Mouse (Mus musculus): ENCODE results near the gene Dop1b. TPM values are rescaled to one million over a fixed set of nuclear protein-coding genes. Genes with fewer than 3 reads are reported as not detected.

Gene Dop1b
- polyA plus RNA-seq, 2 experiments = 11.6 to 11.8 TPM

DNA sequence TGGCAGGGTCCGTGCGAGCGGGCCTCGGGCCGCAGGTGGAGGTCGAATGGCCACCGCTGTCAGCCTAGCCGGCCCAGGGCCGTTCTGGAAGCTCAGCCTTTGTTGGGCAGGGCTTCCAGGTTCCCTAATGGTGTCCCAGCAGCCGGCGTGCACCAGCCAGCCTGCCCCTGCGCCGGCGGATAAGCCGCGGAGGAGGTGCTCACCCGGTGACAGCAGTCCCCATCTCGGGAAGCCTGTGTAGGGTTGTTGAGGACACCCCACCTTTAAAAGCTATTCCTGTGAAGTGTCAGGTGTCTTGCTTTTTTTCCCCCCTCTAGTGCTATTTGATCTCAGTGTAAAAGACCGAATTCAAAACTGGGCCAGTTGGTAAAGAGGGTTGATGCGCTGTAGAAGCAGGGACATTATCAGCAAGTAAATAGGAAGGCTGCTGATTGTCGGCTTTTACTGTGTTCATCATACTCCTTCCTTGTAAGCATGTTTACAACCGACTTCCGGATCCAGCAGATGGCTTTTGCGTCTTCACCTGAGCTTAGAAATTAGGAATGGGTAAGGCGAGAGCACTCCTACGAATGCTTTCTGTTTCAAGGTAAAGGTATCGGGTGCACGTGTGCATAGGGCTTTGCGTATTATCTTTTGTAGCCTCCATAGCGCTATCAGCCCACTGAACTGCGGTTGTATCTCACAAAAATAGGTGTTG is 633 bp downstream of the Dop1b start:
- H3K4me2 ChIP-seq (ENCODE audit: low read depth) = peak overlapping the region; percentile 71
- peak overlapping the region; percentile 68 for H3K9ac ChIP-seq (replicated peaks)
- ATAC-seq (ENCODE audit: insufficient read depth) (peak; percentile 54), DNase-seq (ENCODE audit: low read depth in 3 of 3, low spot score in 3 of 3) (peak; percentile 31 to 43 (median 34))
- 5% methylated on average over 31 of the region's 31 CpGs for WGBS (ENCODE audit: insufficient replicate concordance)
- H3K4me3 ChIP-seq (ENCODE audit: insufficient read depth in 1 of 2, low read depth in 2 of 2, low read length in 2 of 2) = peak overlapping the region; percentile 60 to 66
- no peaks in the 10 kb centered on the region for H3K36me3 ChIP-seq (replicated peaks; ENCODE audit: control insufficient read depth, insufficient read depth, low read depth)
- no peaks in the 10 kb centered on the region for H3K9me3 ChIP-seq (ENCODE audit: control insufficient read depth, low read length)
- peak overlapping the region; percentile 35 for H3K27ac ChIP-seq
- peaks cover 18 to 33% of the 10 kb centered on the region in 2 experiments for H3K4me1 ChIP-seq (replicated peaks; ENCODE audit: control insufficient read depth in 2 of 2, insufficient read depth in 2 of 2, low read length in 1 of 2)
- H3K27me3 ChIP-seq (ENCODE audit: control insufficient read depth, insufficient read depth, low read length) = no peaks in the 10 kb centered on the region
- TF ChIP-seq CTCF (IDR thresholded peaks at IDR 0.05; ENCODE audit: low read depth) = no peak
- TF ChIP-seq EP300 (IDR thresholded peaks at IDR 0.05; ENCODE audit: low read depth) = no peak

DNA sequence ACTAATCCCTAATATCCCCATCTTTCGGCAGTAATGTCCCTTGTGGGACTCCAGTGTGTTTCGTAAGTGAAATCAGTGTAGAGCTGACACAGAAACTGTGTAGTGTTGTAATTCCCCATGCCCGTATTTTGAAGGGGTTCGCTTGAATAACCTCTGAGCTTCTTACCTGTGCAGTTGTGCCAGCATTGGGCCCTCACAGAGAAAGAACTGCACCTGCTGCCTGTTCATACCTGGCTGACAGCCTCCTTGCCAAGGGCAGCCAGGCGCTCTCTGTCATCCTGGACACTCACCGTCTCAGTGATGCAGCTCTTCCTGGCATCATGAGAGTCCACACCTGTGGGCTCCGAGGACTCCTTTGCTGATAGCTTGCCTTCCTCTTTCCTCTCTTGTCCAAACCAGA is 1.3 kb downstream of the Dop1b start:
- H3K9ac ChIP-seq (replicated peaks) = peak overlapping the region; percentile 68
- peak overlapping the region; percentile 71 for H3K4me2 ChIP-seq (ENCODE audit: low read depth)
- peak overlapping the region; percentile 60 to 66 for H3K4me3 ChIP-seq (ENCODE audit: insufficient read depth in 1 of 2, low read depth in 2 of 2, low read length in 2 of 2)
- no peak for TF ChIP-seq CTCF (IDR thresholded peaks at IDR 0.05; ENCODE audit: low read depth)
- no peak for TF ChIP-seq EP300 (IDR thresholded peaks at IDR 0.05; ENCODE audit: low read depth)
- DNase-seq (ENCODE audit: low read depth in 3 of 3, low spot score in 3 of 3) (no peak), ATAC-seq (ENCODE audit: insufficient read depth) (no peak)
- H3K9me3 ChIP-seq (ENCODE audit: control insufficient read depth, low read length) = no peaks in the 10 kb centered on the region
- H3K36me3 ChIP-seq (replicated peaks; ENCODE audit: control insufficient read depth, insufficient read depth, low read depth) = no peaks in the 10 kb centered on the region; the same call in 1 of the 2 replicates
- WGBS (ENCODE audit: insufficient replicate concordance) = 74% methylated on average over 7 of the region's 7 CpGs
- peaks cover 21 to 36% of the 10 kb centered on the region in 2 experiments for H3K4me1 ChIP-seq (replicated peaks; ENCODE audit: control insufficient read depth in 2 of 2, insufficient read depth in 2 of 2, low read length in 1 of 2)
- peak overlapping the region; percentile 35; the same call in 1 of the 2 replicates for H3K27ac ChIP-seq
- no peaks in the 10 kb centered on the region for H3K27me3 ChIP-seq (ENCODE audit: control insufficient read depth, insufficient read depth, low read length)

DNA sequence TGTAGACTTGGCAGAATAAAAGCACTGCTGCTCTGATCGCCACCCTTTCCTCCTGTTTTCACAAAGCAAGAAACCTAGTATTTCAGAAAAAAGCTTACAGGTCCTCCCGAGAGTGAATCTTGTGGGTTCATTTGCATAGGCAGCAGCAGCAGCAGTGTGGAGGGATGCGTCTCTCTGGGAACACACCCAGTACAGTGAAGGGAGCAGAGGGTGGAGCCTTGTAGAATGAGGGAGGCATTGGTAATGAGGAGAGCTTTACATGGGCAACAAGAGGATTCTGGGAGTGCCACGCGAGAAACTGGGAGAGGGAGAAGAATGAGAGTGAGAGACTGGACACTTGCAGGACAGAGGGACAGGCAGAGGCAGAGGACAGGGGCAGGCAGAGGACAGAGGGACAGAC is 2.7 kb downstream of the Dop1b start:
- Histone ChIP-seq H3K27me3 (ENCODE audit: control insufficient read depth, insufficient read depth, low read length) (no peaks in the 10 kb centered on the region), H3K4me1 (replicated peaks; ENCODE audit: control insufficient read depth in 2 of 2, insufficient read depth in 2 of 2, low read length in 1 of 2) (peaks cover 21 to 36% of the 10 kb centered on the region in 2 experiments), H3K9me3 (ENCODE audit: control insufficient read depth, low read length) (no peaks in the 10 kb centered on the region), H3K9ac (replicated peaks) (peak overlapping the region; percentile 35; the same call in 1 of the 2 replicates), H3K27ac (no peak overlapping the region), H3K4me3 (ENCODE audit: insufficient read depth in 1 of 2, low read depth in 2 of 2, low read length in 2 of 2) (no peak overlapping the region), H3K36me3 (replicated peaks; ENCODE audit: control insufficient read depth, insufficient read depth, low read depth) (no peaks in the 10 kb centered on the region; the same call in 1 of the 2 replicates), H3K4me2 (ENCODE audit: low read depth) (peak overlapping the region; percentile 16)
- DNase-seq (ENCODE audit: low read depth in 3 of 3, low spot score in 3 of 3) (peak; percentile 29 to 46 (median 34)), ATAC-seq (ENCODE audit: insufficient read depth) (no peak)
- TF ChIP-seq EP300 (IDR thresholded peaks at IDR 0.05; ENCODE audit: low read depth) (no peak), CTCF (IDR thresholded peaks at IDR 0.05; ENCODE audit: low read depth) (no peak)
- WGBS (ENCODE audit: insufficient replicate concordance) = 22% methylated on average over 5 of the region's 5 CpGs

DNA sequence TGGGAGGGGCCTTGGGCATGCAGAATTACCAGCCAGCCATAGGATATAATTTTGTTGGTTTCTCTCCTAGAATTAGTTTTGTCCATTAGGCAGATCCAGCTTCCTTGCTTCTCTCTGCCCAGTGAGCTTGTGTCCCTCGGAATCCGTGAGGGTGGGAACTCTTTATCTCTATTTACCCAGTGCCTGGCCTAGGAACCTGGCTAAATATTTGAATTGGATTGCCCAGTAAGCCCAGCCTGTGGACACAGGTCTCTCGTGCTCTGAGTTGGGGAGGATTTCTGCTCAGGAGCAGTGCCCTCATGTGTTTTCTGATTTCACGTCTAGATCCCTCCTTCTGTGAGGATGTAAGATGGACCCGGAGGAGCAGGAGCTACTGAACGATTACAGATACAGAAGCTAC is 4.1 kb downstream of the Dop1b start:
- no peaks in the 10 kb centered on the region; the same call in 1 of the 2 replicates for H3K36me3 ChIP-seq (replicated peaks; ENCODE audit: control insufficient read depth, insufficient read depth, low read depth)
- no peaks in the 10 kb centered on the region for H3K9me3 ChIP-seq (ENCODE audit: control insufficient read depth, low read length)
- ATAC-seq (ENCODE audit: insufficient read depth) (no peak), DNase-seq (ENCODE audit: low read depth in 3 of 3, low spot score in 3 of 3) (no peak)
- no peak overlapping the region; the same call in 1 of the 2 replicates for H3K4me2 ChIP-seq (ENCODE audit: low read depth)
- 69% methylated on average over 6 of the region's 6 CpGs for WGBS (ENCODE audit: insufficient replicate concordance)
- no peak for TF ChIP-seq CTCF (IDR thresholded peaks at IDR 0.05; ENCODE audit: low read depth)
- no peak for TF ChIP-seq EP300 (IDR thresholded peaks at IDR 0.05; ENCODE audit: low read depth)
- no peaks in the 10 kb centered on the region for H3K27me3 ChIP-seq (ENCODE audit: control insufficient read depth, insufficient read depth, low read length)
- H3K4me3 ChIP-seq (ENCODE audit: insufficient read depth in 1 of 2, low read depth in 2 of 2, low read length in 2 of 2) = peak overlapping the region in 1 of 2 experiments; percentile 26; a peak in 2 of 4 replicates
- no peak overlapping the region for H3K9ac ChIP-seq (replicated peaks)
- H3K27ac ChIP-seq = no peak overlapping the region
- peaks cover 21 to 38% of the 10 kb centered on the region in 2 experiments for H3K4me1 ChIP-seq (replicated peaks; ENCODE audit: control insufficient read depth in 2 of 2, insufficient read depth in 2 of 2, low read length in 1 of 2)

DNA sequence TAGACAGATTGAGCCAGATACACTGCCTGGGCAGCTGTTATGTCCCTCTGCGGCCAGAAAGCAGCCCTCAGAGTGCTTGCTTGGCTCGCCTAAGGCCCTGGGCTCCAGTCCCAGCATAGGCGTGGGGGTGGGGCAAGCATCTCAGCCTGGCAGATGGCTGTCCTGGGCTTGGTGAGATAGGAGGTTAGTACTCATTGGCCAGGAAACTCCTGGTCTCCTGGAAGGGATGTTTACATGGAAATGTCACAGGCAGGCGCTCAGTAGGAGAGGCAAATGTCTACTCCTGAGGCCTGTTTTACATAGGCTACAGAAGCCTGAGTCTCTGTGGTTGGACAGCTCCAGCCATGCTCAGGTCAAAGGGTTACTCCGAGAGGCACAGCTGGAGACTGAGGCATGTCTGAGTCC is 5.6 kb downstream of the Dop1b start:
- peak overlapping the region; percentile 23; the same call in 1 of the 2 replicates for H3K9ac ChIP-seq (replicated peaks)
- WGBS (ENCODE audit: insufficient replicate concordance) = 34% methylated on average over 5 of the region's 5 CpGs
- no peak for TF ChIP-seq CTCF (IDR thresholded peaks at IDR 0.05; ENCODE audit: low read depth)
- TF ChIP-seq EP300 (IDR thresholded peaks at IDR 0.05; ENCODE audit: low read depth) = no peak

More for the DNA sequence above, 5.6 kb downstream of the Dop1b start:
- Histone ChIP-seq H3K36me3 (replicated peaks; ENCODE audit: control insufficient read depth, insufficient read depth, low read depth) (no peaks in the 10 kb centered on the region; the same call in 1 of the 2 replicates), H3K9me3 (ENCODE audit: control insufficient read depth, low read length) (no peaks in the 10 kb centered on the region), H3K4me1 (replicated peaks; ENCODE audit: control insufficient read depth in 2 of 2, insufficient read depth in 2 of 2, low read length in 1 of 2) (peaks cover 21 to 40% of the 10 kb centered on the region in 2 experiments), H3K4me3 (ENCODE audit: insufficient read depth in 1 of 2, low read depth in 2 of 2, low read length in 2 of 2) (no peak overlapping the region), H3K27ac (peak overlapping the region; percentile 46), H3K27me3 (ENCODE audit: control insufficient read depth, insufficient read depth, low read length) (no peaks in the 10 kb centered on the region), H3K4me2 (ENCODE audit: low read depth) (peak overlapping the region; percentile 21)
- ATAC-seq (ENCODE audit: insufficient read depth) = peak; percentile 78
- peak; percentile 39 to 57 (median 39) for DNase-seq (ENCODE audit: low read depth in 3 of 3, low spot score in 3 of 3)

Measured in liver, embryonic 14.5 days (tissue).